Mouse (Mus musculus) spleen, postnatal 10 days (tissue): Measurements from ENCODE around the gene Micall2.
"Not testable (repeated sequence)": the region's sequence is repeated elsewhere in the genome, so short reads cannot be mapped to it uniquely, and the experiment has no call there.

Experiments used
- DNase-seq, 2 experiments: peaks; one replicate each; pipeline ENCODE4 v3.0.0; 2021 to 2022; ENCODE audit warnings: low spot score in 2 of 2

Gene Micall2

GRCm38 (mm10) chr5:139735677-139736503, at the start of gene Micall2:
TSS of gene Micall2 (minus strand) at chr5:139736336.
- peak; percentile 98 to 99 for DNase-seq

- no peak for DNase-seq
Measured at GRCm38 (mm10) chr5:139781406-139781805, 45.3 kb upstream of the Micall2 start.

DNA sequence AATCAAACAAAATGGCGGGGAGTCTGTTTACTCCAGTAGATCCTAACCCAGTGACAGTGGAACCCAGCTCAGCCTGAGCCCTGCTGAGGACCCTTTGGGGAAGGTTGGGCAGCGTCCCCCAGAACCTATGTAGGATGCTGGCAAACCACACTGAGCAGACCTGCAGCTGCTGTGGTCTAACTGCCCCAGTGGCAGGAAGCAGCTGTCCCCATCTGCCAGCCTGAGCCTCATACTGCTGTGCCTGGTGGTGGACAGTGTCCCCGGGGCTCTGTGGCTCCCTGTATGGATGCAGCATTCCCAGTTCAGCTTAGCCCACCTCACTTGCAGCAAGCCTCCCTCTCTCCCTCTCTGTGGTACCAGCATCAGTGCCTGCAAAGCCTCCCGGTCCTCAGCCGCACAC, 40.8 kb upstream of the Micall2 start:
- DNase-seq: peak in 1 of 2 experiments; percentile 43

- peak; percentile 94 to 99 for DNase-seq
Measured at GRCm38 (mm10) chr5:139775216-139775926, 39.2 kb upstream of the Micall2 start, which contains the start of gene Ints1. TSS of gene Ints1 (minus strand) at chr5:139775674.

GRCm38 (mm10) chr5:139768216-139768615, 32.1 kb upstream of the Micall2 start:
- no peak for DNase-seq

- DNase-seq: peak in 1 of 2 experiments; percentile 61
Measured at GRCm38 (mm10) chr5:139764296-139764695, 28.2 kb upstream of the Micall2 start.

- DNase-seq: no peak
Measured at GRCm38 (mm10) chr5:139758096-139758495, 22.0 kb upstream of the Micall2 start.

GRCm38 (mm10) chr5:139756586-139756985, 20.4 kb upstream of the Micall2 start:
- no peak for DNase-seq

DNA sequence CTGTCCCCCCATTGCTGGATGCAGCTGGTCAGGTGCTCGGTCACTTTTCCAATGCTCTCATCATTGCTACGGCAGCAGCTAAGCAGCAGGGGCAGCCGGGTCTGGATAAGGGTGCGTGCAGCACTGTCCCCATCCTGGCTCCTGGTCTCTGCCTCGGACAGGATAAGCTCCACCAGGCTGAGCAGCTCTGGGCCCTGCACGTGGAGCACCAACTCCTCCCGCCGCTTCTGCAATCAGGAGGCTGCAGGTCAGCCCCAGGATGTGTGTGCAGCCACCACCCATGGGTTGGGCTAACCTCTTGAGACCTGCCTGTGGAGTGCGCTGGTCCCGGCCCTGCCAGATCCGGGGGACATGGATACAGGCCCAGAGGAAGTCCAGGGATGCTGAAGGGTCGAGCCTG, 20.0 kb upstream of the Micall2 start:
- no peak for DNase-seq

- DNase-seq: peak; percentile 56 to 77
Measured at GRCm38 (mm10) chr5:139754753-139755152, 18.6 kb upstream of the Micall2 start.

DNA sequence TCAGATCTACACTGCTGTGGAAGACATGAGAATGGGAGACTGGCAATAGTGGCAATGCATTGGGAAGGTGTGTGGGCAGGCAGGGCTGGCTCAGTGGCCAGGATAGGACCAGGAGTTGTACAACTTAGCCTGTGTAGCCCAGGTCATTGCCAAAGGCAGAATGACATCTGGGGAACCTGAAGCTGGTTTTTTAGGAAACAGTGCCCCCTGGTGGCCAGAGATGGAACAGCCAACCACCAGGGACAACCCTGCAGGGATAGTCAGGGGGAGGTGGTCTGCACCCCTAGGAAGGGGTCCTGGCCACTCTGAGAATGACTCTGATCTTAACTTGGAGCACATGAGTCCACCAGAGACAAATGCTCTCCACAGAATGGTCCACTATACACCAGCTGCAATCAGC, 14.4 kb upstream of the Micall2 start:
- peak; percentile 79 to 83 for DNase-seq

GRCm38 (mm10) chr5:139749413-139750125, 13.4 kb upstream of the Micall2 start:
- no peak for DNase-seq

DNA sequence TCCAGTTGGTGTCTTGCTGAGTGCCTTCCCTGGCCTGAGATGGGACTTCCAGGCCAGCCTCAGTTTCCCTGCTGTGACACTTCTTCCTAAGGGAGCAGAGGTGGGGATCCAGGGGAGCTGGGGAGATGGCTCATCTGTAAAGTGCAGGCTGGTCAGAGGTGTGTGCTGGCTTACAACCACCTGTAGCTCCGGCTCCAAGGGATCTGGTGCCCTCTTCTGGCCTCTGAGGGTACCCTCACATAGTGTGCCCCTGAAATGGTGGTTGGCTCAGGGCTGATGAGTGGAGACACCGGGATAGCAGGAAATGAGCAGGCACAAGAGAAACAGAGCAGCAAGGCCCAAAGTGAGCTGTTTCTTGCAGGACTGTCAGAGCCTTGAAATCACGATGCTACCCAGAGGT, 9.6 kb upstream of the Micall2 start:
- DNase-seq: peak; percentile 62 to 80

- not testable (repeated sequence) for DNase-seq
Measured at GRCm38 (mm10) chr5:139742640-139743039, 6.5 kb upstream of the Micall2 start.

DNA sequence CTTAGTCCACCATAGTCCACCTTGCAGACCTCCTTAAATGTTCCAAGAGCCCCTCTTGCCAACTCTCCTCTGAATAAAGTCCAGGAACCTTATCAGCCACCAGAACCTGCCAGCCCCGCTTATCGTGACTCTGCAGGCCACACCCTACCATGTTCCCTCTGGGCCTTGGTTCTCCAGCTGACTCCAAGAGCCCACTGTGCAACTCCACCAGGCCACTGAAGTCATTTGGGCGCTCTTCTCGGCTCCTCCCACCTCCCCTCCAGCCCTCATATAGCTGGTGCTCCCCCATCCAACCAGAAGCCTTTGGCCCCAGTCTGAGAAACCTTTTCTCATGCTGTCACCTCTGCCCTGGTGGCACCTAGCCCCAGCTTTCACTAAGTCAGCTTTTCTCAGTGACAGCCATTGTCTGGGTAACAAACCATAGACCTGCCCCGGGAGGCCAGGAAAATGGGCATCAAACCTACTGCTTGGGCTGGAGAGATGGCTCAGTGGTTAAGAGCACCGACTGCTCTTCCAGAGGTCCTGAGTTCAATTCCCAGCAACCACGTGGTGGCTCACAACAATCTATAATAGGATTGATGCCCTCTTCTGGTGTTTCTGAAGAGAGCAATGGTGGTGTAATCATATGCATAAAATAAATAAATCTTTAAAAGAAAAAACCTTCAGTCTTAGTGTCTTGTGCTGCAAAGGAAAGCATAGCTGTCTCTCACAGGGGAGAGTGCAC, 2.6 kb upstream of the Micall2 start:
- DNase-seq: peak in 1 of 2 experiments; percentile 88

GRCm38 (mm10) chr5:139737841-139738591, 1.9 kb upstream of the Micall2 start:
- peak; percentile 52 to 73 for DNase-seq

DNA sequence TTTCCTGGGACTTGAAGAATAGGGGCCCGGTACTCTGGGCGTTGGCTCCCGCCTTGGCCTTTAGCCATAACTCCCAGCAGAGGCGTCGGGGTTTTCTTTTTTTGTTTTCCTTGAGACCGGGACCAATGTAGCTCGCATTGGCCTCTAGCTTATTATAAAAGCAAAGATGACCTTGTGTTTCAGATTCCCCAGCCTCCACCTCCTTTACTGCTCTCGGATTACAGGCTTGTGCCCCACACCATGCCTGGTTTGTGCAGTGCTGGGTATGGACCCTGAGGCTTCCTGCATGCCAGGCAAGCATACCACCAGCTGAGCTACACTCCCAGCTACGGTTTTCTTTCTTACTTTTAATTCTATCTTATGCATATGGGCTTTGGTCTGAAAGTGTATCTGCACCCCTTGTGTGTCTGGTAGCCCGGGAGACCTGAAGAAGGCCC, 386 bp upstream of the Micall2 start:
- DNase-seq: no peak

- peak; percentile 52 to 54 for DNase-seq
Measured at GRCm38 (mm10) chr5:139734746-139735145, 1.4 kb downstream of the Micall2 start.

GRCm38 (mm10) chr5:139734016-139734415, 2.1 kb downstream of the Micall2 start:
- DNase-seq: peak; percentile 57 to 66

DNA sequence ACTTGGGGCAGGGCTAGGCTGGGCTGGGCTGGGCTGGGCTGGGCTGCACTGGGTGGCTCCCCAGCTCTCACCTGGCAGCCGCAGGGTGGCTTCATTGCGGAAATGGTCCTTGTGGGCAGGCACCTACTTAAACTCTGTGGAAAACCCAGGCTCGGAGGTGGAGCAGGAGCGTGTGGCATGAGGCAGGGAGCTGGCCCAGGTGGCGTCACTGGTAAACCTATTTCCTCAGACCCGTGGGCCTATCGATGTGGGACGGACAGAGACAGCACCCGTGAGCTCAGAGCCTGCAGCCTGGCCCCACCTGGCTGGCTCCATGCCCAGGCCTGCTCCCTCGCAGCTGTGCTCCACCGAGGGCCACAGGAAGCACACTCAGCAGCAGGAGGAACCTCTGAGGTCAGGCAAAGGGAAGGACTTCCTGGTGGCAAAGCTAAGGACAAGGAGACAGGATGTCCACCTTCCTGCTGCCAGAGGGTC, 3.5 kb downstream of the Micall2 start:
- peak; percentile 56 to 67 for DNase-seq
